Mouse (Mus musculus) frontal cortex, postnatal 25 days (tissue): ENCODE data around the gene Psmg4.

Experiments used
- DNase-seq, 2 experiments: peaks; one replicate each; pipeline ENCODE4 v3.0.0; 2022; ENCODE audit warnings: low spot score in 2 of 2

Gene Psmg4

DNA sequence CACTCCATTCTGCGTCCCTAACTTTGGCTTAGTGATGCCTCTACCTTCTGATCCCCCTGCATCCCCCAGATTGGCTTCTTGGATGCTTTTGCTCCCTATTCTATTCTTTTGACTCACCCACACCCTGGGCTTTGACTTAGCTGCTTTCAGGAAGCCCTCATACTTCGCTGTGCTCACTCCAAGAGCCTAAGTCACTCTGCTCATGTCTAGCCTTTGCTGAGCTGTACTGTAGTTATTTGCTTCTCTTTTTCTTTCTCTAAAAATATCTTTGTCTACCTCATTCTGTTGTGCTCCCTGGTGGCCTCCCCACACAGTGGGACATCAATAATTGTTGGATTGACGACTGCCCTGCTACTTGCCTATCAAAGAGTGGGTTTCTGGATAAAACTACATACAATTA, 14.6 kb upstream of the Psmg4 start:
- no peak for DNase-seq

DNA sequence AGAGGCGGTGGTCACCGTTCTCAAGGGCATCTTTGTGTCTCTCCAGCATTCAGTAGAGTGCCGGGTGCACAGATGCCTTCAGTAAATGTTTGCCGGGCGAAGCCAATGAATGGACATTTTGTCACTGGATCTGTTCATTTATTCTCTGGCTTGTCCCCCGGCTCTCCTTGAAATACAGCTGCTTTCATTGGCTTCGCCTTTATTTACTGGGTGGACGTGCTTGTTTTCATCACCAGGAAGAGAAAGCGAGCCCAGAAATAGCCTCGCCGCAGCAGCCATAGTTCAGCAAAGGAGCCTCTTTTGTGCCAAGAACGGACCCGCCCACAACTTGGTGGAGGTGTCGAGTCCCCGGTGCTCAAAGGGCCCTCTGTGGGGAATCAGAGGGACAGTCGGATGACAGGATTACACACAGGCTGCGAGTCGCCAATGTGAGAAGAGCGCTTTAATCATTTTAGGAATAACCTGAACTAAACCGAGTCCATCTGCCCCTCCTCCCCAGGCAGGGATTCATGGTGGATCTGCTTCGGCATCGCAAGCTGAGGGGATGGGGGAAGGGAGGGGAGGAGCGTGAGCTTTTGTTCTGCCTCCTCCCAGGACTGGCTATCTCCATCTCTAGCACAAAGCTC, 13.9 kb upstream of the Psmg4 start:
- DNase-seq, result peak; percentile 58 to 60

DNA sequence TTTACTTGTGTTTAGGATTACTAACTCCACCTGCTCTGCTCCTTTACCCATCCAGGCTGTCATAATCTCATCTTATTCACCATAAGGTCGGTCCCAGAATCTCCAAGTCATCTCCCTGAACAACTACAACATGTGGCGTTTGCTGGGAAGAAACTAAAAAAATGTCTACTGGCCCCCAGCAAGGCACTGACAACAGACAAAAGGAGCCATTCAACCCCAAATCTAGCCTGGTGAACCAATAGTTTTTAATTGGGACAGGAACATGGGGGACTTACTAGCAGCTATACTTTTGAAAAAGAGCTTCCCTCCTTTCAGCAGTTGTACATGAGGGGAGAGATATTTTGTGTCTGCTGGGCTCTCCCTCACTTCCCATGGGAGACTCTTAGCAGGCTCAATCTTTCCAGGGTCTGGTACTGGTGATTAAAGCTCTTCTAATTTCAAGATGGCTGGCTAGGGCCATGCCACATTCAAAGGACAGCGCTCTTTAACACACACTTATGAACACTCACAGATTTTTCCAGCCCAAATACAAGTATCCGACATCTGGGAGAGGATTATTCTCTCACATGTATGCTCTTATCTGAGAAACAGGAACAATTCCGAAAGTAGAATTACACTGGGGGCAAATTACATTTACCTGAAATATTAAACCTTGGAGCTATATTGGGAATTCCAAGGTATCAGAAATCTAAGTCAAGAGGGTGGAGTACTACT, 13.1 kb upstream of the Psmg4 start:
- DNase-seq, result no peak

DNA sequence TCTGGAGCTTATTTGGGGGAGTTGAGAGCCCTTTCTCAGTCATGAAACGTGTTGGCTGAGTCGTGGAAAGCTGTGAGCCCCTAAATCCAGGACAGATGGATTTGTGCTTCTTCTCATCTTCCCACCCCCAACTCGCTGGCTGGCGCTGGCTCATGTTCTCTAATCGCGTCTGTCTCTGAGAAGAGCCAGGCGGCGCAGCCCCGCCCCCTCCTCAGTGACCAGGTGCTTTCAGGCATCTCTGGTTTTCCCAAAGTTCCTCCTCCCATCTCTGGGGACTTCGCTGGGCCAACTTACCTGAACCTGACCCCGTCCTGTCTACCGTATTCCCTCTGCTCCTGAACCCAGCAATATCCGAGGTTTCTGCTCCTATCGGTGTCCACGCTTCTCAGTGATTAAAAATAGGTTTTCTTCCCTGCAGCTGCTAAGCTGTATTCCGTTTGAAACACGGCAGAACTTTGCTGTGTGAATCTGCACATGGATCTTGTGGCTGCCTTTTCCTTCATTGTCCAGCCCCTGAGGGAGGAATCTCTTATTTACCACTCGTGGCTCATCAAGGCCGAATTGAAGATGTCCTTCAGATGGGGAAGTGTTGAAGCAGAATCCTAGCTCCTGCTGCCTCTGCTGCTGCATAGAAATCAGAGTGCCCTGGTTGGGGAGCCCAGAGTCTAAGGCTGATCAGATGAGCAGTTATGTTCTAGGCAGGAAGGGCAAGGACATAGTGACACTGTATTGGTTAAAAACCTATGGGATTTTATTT, 12.3 kb upstream of the Psmg4 start:
- DNase-seq, result peak in 1 of 2 experiments; percentile 35

DNA sequence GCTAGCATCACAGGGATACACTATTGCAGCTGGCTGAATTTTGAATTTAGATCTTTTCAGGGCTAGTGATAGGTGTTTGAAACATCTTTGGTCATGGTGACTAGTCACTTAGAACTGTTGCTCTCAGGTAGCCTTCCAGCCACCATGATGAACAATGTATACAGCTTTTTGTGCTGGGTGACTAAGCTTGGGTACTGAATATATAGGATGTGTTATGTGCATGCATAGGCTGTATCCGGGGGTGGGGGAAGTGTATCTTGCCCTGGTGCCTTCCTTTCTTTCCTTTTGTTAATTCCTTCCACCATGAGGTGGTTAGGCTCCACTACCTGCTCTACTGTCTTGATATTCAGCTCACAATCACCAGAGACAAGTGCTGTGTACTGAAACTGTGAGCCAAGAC, 11.3 kb upstream of the Psmg4 start:
- DNase-seq, result no peak

DNA sequence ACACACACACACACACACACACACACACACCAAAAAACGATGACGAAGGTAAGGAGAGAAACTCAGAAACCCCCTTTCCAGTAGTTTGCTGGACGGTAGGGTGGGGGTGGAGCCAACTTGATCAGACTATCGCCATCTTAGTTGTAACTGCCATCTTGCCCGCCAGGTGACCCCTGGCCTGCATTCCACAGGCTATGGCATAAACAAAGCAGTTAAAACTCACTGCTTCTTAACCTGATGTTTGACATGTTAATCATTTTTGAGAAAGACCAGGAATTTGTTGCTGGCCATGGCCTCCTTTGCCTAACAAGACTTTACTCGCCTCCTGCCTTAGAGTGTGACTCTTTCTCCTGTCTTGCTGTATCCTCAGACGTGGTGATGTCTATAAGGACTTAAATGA, 10.1 kb upstream of the Psmg4 start:
- no peak for DNase-seq

DNA sequence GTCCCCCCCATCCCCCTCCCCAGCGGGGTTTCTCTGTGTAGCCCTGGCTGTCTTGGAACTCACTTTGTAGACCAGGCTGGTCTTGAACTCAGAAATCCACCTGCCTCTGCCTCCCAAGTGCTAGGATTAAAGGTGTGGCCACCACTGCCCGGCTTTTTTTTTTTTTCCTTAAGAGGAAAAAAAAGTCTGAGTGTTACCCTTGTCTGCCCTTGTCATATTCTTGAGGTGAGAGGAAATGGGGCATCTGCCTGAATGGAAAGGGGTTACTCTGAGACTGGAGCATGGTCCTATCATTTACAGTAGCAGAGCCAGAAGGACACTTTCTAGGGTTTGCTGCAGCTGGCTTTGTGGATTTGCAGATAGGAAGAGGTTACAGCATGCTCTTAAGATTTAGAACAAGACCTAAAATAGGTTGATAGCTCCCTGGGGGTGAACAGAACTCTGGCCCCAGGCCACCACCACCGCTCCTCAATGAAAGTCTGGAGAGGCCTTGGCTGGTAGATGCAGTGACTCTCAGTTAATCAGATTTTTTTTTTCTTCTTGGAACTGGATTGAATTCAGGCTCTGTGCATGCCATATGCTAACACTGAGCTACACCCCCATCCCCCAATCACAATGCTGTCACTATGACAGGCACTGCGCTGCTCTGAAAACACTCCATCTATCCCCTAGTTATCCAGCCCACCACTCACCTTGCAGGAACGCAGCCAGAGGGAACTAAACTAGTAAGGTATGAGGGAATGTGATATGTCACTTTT, 9.3 kb upstream of the Psmg4 start:
- DNase-seq, result no peak

DNA sequence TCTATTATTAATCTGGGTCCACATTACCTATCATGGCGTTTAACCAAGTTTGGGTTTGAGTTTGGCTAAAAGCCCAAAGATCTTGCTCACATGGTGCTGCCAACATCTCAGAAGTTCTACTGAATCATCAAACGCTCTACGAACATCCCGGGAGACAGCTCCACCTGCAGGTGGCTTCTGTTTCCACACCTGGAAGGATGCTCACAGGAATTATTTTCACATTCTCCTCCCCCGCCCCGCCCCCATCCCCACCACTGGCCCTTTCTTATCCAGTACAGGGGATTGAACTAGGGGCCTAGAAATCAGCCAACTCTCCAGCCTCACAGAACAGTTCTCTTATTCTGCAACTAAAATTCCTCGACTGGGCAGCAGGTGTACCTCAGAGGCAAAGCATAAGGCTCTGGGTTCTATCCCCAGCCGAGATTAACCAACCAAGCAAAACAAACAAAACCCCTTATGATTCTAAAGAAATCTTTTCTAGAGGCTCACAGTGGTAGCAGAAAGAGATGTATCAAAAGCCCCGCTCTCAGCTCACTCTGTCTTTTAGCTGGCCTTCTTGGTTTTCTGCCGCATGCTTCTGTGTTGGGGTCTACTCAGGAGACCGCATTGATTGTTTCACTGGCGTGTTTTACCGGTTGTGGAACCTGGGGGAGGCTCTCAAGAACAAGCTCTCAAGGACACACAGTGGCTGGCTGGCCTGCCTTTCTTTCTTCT, 8.4 kb upstream of the Psmg4 start:
- peak; percentile 68 to 77 for DNase-seq

DNA sequence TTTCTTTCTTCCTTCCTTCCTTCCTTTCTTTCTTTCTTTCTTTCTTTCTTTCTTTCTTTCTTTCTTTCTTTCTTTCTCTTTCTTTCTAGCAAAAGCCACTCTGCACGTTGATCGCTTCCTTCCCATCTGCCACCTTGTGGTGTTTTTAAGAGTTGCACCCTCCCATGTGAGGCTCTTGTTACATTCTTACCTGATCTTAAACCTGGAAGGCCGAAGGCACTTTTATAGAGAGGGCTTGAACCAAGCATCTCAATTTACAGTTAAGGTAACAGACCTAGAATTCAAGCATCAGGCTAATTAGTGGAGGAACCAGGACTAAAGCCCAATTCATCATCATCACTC, 7.9 kb upstream of the Psmg4 start:
- DNase-seq, result peak in 1 of 2 experiments; percentile 61

DNA sequence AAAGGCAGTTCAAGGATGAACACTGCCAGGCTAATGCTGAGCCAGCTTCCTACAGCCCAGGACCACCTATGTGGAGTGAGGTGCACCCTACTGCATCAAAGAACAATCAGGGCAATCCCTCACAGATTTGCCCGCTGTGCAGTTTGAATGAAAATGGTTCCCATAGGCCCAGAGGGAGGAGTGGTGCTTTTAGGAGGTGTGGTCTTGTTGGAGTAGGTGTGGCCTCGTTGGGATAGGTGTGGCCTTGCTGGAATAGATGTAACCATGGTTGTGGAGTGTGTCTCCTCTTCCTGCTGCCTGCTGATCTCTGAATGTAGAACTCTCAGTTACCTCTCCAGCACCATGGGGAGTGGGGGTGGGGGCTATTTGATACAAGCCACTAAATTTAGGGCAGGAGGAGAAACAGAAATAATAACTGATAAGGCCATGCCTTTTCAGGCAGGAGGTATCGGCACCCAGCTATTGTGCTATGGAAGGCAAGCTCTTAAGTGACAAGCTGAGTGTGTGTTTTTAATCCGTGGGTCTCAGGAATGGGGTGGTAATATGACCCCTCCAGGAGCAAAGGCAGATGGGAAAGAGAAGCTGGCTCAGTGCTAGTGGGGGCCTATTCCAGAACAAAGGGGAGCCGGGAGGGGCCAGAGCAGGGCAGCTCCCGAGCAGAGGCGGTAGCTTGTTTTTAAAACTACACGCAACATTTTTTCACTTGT, 6.5 kb upstream of the Psmg4 start:
- no peak for DNase-seq

DNA sequence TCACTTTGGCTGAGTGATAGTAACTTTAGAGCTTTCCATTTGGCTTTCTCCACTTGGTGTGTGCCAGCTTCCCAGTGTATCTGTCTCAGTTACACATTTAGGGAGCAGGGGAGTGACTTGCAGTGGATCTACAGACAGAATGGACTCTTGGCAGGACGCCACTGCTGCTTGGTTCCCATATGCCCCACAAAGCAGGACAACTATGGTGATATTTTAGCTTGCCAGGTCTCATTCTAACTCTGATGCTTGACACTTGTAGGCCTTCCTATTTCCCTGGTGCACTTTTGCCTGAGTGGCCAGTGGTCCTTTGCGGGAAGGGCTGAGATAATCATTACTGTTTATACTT, 6.0 kb upstream of the Psmg4 start:
- no peak for DNase-seq

DNA sequence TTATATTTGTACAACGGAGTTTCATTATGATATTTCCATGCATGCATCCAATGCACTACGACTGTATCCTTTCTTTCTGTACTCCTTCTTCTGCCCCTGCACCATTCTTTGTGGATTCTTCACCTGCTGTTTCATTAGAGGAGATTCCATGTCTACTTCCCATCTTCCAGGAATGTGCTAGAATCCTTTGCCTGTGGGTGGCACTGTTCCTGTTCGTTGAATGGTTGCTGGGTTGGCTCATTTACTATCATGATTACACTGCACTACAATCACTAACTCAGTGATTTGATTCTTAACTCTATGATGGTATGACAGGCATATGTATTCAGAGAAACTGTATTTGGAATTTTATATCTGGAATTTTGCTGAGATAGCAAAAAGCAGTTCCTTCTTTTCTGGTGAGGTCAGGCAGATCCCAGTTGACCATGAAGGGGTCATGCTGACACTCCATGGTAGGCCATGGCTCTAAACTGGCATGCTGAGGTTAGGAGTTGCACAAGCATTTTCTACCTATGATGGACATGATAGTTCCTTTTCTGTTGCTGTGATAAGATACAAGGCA, 5.1 kb upstream of the Psmg4 start:
- no peak for DNase-seq

DNA sequence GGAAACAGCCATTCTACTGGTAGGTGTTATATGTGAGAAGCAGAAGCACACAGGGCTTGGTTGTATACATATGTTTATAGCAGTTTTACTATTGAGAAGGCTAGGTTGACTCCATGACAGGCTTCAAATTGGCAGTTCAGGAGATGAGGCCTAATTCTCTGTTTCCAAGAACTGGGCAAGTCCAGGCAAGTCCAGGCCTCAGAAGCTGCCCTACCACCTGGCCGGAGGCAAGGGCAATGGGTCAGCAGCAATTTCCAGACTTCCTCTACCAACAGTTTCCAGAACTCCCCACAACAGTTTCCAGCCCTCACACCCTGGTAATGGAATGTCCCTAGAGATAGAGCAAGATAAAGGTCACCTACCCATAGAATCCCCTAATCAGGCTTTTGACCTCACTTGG, 2.8 kb upstream of the Psmg4 start:
- no peak for DNase-seq

DNA sequence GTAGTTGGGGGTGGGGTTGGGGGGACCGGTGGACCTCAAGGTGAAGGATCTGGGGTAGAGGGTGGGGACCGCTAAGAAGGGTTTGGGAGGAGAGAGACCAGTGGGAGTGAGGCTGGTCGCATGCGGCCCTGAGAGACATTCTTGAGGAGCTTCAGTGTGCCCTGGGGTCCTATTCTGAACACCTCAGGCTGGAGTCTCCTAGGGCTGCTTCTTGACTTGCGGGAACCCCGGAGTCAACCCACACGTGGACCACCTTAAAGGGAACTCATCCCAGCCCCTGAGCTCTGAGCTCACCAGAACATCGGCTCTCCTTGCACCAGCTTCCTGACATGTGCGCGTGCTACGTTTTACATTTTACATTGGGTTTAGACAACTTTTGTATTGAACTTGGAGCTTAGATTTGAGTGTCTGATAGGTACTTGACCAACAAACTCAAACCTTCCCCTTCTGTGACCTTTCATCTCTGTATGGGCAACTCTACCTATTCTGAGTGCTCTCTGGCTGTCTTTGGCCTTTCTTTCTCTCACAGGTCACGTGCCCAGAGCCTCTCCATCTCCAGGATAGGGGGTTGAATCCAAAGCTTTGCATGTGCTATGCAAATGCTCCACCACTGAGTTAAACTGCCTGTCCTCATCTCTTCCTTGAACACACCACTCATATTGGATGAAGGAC, 676 bp downstream of the Psmg4 start:
- no peak for DNase-seq

DNA sequence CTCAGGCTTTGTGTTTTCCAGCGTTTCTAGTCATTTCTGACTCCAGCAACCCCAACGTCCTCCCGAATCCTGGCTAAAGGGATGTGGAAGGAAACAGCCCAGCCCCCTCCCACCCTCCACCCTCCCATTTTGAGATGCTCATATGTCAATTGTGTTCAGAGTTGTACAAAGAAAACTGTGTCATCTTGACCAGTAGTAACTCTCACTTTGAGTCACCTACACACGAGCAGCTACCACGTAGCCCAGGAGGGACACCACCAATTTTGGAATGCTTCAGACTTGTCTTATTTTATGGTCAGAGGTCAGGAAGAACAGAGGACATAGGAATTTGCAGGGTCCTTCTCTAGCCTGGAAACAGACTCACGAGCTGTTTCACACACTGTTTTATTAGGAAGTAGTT, 11.3 kb downstream of the Psmg4 start:
- DNase-seq, result no peak

DNA sequence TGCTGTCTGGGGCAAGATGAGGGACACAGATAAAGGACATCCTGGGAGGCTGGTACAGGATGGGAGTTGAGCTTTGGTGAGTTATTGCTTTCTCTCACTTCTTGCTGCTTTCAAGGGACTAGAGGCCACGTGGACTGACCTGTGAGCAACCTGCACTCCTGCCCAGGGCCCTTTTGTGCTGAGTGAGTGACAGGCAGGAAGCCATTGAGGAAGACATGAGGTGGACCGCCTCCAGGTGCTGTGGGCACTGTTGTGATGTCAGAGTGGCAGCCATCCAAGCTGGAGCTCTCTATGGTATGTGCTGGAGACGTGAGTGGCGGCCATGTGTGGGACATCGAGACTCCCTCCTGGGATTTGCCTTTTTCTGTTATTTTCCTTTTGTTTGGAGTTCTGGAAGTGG, 18.9 kb downstream of the Psmg4 start:
- no peak for DNase-seq

DNA sequence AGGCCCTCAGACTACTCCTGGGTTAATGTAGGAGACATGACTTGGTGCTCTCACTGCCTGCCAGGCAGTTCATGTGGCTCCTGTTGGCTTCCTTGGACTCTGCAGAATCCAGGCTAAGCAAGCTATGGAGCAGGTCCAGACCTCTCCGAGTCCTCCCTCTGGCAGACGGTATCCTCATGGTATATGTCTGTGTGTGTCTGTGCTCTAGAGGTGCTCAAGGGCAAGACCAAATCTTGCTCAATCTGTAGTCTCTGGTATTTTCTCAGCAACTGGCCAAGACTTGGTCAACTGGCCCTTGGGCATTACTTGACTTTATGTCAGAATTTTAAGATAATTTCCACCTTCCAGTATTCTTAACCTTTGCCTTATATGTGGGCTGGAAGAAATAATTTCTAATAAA, 22.6 kb downstream of the Psmg4 start:
- DNase-seq, result no peak

DNA sequence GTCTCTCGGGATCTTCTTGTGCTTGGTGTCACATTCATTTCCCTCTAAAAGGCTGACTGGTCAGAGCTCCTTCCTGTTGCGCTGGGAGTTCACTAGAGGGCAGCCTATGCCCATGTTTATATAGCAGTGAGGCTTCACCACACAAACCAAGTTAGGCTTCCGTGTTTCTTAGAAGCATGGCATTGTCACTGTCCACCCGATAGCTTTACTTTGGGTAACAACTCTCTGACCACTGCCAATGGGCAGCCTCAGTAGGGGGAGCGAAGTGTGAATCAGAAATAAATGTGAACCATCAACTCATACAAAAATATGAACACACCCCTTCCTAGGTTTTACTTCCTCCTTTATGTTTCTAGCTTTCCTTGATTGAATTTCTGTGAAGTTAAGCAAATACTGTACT, 24.8 kb downstream of the Psmg4 start:
- peak in 1 of 2 experiments; percentile 56 for DNase-seq

DNA sequence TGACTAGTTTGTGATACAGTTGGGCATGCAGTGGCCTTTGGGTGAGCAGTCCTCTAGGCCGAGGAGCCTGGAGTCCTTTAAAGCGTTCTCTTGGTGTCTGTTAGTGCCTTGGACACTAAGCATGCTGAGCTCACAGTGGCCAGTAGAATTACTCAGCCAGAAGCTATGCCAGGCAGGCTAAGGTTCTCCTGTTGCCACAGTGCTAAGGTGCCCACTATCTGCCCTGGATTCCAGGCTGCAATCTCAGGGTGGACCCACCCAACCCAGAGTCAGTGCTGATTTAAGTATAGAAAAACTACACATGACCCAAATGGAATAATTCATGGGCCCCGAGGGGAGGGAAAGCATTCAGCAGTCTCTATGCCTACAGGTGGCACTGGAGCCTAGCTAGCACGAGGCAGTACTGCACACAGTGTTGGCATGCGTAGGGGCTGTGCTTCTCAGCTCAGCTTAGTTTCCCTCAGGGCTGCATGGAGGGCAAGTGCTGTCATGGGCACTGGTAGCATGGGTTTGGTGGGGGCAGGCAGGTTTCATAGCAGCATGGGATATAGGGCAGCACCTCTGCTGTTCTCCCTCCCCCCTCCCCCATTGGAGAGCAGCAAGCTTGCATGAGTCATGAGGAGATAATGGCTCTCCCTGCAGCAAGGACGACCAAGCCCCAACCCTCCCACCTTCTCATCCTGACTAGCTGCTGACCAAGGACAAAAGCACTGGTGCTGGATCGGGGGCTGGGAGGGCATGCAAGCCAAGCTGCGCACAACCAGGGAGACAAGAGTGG, 29.8 kb downstream of the Psmg4 start:
- no peak for DNase-seq

DNA sequence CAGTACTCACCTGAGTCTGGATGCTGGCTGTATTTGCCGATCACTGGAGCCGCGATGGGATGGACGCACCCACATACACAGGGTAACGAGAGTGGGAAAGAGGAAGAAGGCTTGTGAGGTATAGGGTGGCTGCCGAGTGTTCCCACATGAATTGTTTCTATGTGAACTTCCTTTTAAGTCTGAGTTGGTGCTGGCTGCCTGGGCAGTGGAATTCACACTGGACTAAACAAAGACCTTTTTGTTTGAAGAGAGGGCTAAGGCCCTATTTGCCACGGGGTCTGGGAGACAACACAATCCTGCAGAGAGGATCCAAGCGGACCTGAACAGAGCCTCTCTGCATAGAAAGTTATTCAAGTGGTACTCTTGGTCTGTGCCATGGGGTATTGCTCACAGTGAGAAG, 30.6 kb downstream of the Psmg4 start:
- DNase-seq, result no peak
